Mouse (Mus musculus) ES-Bruce4 (cell line): Measurements from ENCODE around the gene Brat1. TPM values are rescaled to one million over a fixed set of nuclear protein-coding genes. Genes with fewer than 3 reads are reported as not detected.

Source experiments
- H3K27ac ChIP-seq: 2 replicates; pipeline ENCODE4 v1.5.1; 2012; ENCODE audit warnings: low read length, inconsistent platforms; ENCODE audit not compliant: insufficient read depth
- H3K27me3 ChIP-seq: 2 replicates; pipeline ENCODE4 v1.6.1; 2012; ENCODE audit warnings: mild to moderate bottlenecking, low read length, inconsistent platforms; ENCODE audit not compliant: control insufficient read depth, poor library complexity, insufficient read depth, severe bottlenecking
- H3K36me3 ChIP-seq: 2 replicates; pipeline ENCODE4 v1.6.1; 2012; ENCODE audit warnings: inconsistent platforms, mild to moderate bottlenecking, low read length, moderate library complexity; ENCODE audit not compliant: control insufficient read depth, poor library complexity, insufficient read depth, severe bottlenecking
- H3K4me1 ChIP-seq: one replicate; pipeline ENCODE4 v1.8.1; 2011; ENCODE audit warnings: low read length; ENCODE audit not compliant: control insufficient read depth, insufficient read depth
- H3K4me3 ChIP-seq: 2 replicates; pipeline ENCODE4 v1.5.1; 2011; ENCODE audit warnings: low read depth, mild to moderate bottlenecking, low read length
- H3K9ac ChIP-seq: 2 replicates; pipeline ENCODE4 v1.6.1; 2012; ENCODE audit warnings: low read depth, mild to moderate bottlenecking, inconsistent platforms; ENCODE audit not compliant: poor library complexity, severe bottlenecking
- H3K9me3 ChIP-seq: replicated peaks from 2 replicates; pipeline ENCODE4 v1.6.1; 2012; ENCODE audit warnings: mild to moderate bottlenecking, low read length, inconsistent platforms; ENCODE audit not compliant: control insufficient read depth, poor library complexity, insufficient read depth, severe bottlenecking
- CTCF ChIP-seq: IDR thresholded peaks from one replicate; pipeline ENCODE4 v1.8.1; 2011; ENCODE audit warnings: low read depth, low read length
- EP300 ChIP-seq: IDR thresholded peaks from 2 replicates; pipeline ENCODE4 v1.6.1; 2011; ENCODE audit warnings: low read depth, low read length; ENCODE audit not compliant: insufficient read depth
- POLR2A ChIP-seq: IDR thresholded peaks from one replicate; pipeline ENCODE4 v1.8.1; 2011; ENCODE audit warnings: low read length; ENCODE audit not compliant: insufficient read depth
- polyA plus RNA-seq: library from polyadenylated mRNA; stranded (reverse); fragments of >200 nt; gene quantifications from 2 replicates; pipeline ENCODE4 v1.2.4, GENCODE M21; 2011; ENCODE audit warnings: low read depth; ENCODE audit not compliant: missing spikeins, insufficient read depth, insufficient read length

Brat1 gene
- 9.3 and 9.6 TPM in 2 replicates for polyA plus RNA-seq

- H3K27ac ChIP-seq: peak within 1 kb of the TSS; percentile 86
- peak within 1 kb of the TSS; percentile 83 for H3K4me3 ChIP-seq
- H3K4me1 ChIP-seq: peaks cover under 1% of the 10 kb centered on the region
- H3K9me3 ChIP-seq: no peaks in the 10 kb centered on the region
- no peaks in the 10 kb centered on the region for H3K36me3 ChIP-seq
- H3K27me3 ChIP-seq: no peaks in the 10 kb centered on the region
- peak within 1 kb of the TSS; percentile 74 for H3K9ac ChIP-seq
- peak; percentile 89 for TF ChIP-seq POLR2A
- TF ChIP-seq CTCF: no peak
- TF ChIP-seq EP300: peak; percentile 8; the same call in 1 of the 2 replicates
Measured at GRCm38 (mm10) chr5:140704378-140705251, at the start of gene Brat1. TSS of gene Brat1 (plus strand) at chr5:140705011.

- Histone ChIP-seq H3K9me3 (no peaks in the 10 kb centered on the region), H3K4me3 (no peak overlapping the region), H3K4me1 (no peaks in the 10 kb centered on the region), H3K27me3 (no peaks in the 10 kb centered on the region), H3K27ac (no peak overlapping the region), H3K36me3 (no peaks in the 10 kb centered on the region), H3K9ac (no peak overlapping the region; the same call in 1 of the 2 replicates)
- TF ChIP-seq EP300: no peak
- no peak for TF ChIP-seq CTCF
- no peak for TF ChIP-seq POLR2A
Measured at GRCm38 (mm10) chr5:140659607-140660272, 45.1 kb upstream of the Brat1 start.

GRCm38 (mm10) chr5:140660398-140660797 lies 44.4 kb upstream of the Brat1 start:
- Histone ChIP-seq H3K27me3 (no peaks in the 10 kb centered on the region), H3K4me1 (no peaks in the 10 kb centered on the region), H3K4me3 (no peak overlapping the region), H3K9ac (no peak overlapping the region), H3K9me3 (no peaks in the 10 kb centered on the region), H3K27ac (no peak overlapping the region), H3K36me3 (no peaks in the 10 kb centered on the region)
- no peak for TF ChIP-seq EP300
- TF ChIP-seq CTCF: no peak
- no peak for TF ChIP-seq POLR2A

- TF ChIP-seq POLR2A (no peak), CTCF (no peak), EP300 (no peak)
- Histone ChIP-seq H3K9me3 (no peaks in the 10 kb centered on the region), H3K27me3 (no peaks in the 10 kb centered on the region), H3K27ac (no peak overlapping the region), H3K4me3 (no peak overlapping the region), H3K4me1 (no peaks in the 10 kb centered on the region), H3K9ac (no peak overlapping the region), H3K36me3 (no peaks in the 10 kb centered on the region)
Measured at GRCm38 (mm10) chr5:140661427-140661826, 43.4 kb upstream of the Brat1 start.

GRCm38 (mm10) chr5:140661875-140662643 lies 42.8 kb upstream of the Brat1 start:
- H3K9me3 ChIP-seq: no peaks in the 10 kb centered on the region
- no peaks in the 10 kb centered on the region for H3K4me1 ChIP-seq
- TF ChIP-seq EP300 (no peak), POLR2A (no peak), CTCF (no peak)
- no peak overlapping the region for H3K27ac ChIP-seq
- no peak overlapping the region for H3K9ac ChIP-seq
- 0 out of 2 replicates have a peak overlapping the region, but pooled peaks have one; percentile 0 for H3K4me3 ChIP-seq
- H3K27me3 ChIP-seq: no peaks in the 10 kb centered on the region
- H3K36me3 ChIP-seq: no peaks in the 10 kb centered on the region
